Mouse (Mus musculus) hindbrain, embryonic 12.5 days (tissue): Measurements from ENCODE around the gene Anks1b. TPM values are rescaled to one million over a fixed set of nuclear protein-coding genes. Genes with fewer than 3 reads are reported as not detected.

Experiments used
- ATAC-seq: fragments of 200-750 bp; cut with Nextera tagmentation; 2 replicates; pipeline ENCODE4 v1.8.0; 2017; ENCODE audit warnings: moderate TSS enrichment; ENCODE audit not compliant: low FRiP score
- H3K27ac ChIP-seq: fragments of 300-500 bp; sonication (generic); 2 replicates; pipeline ENCODE4 v1.5.1; 2016; ENCODE audit warnings: mild to moderate bottlenecking
- H3K27me3 ChIP-seq: fragments of 300-500 bp; sonication (generic); 2 replicates; pipeline ENCODE4 v1.6.1; 2016; ENCODE audit warnings: mild to moderate bottlenecking
- H3K36me3 ChIP-seq: fragments of 300-500 bp; sonication (generic); 2 replicates; pipeline ENCODE4 v1.6.1; 2016; ENCODE audit warnings: mild to moderate bottlenecking
- H3K4me1 ChIP-seq: fragments of 300-500 bp; sonication (generic); 2 replicates; pipeline ENCODE4 v1.6.1; 2016
- H3K4me2 ChIP-seq: fragments of 300-500 bp; sonication (generic); replicated peaks from 2 replicates; pipeline ENCODE4 v1.6.1; 2016; ENCODE audit warnings: mild to moderate bottlenecking
- H3K4me3 ChIP-seq: fragments of 300-500 bp; sonication (generic); 2 replicates; pipeline ENCODE4 v1.5.1; 2016; ENCODE audit warnings: mild to moderate bottlenecking
- H3K9ac ChIP-seq: fragments of 300-500 bp; sonication (generic); 2 replicates; pipeline ENCODE4 v1.6.1; 2016; ENCODE audit warnings: mild to moderate bottlenecking, moderate library complexity
- H3K9me3 ChIP-seq: fragments of 300-500 bp; sonication (generic); replicated peaks from 2 replicates; pipeline ENCODE4 v1.6.1; 2016; ENCODE audit warnings: mild to moderate bottlenecking
- WGBS: fragments of 180-500 bp; shearing (Covaris S2); methylation state at CpG from one replicate; pipeline ENCODE4 v1.1.7; 2016; 5-methylcytosine and 5-hydroxymethylcytosine counted together
- polyA plus RNA-seq: library from polyadenylated mRNA; unstranded; fragments of >200 nt; fragmentation: Nextera tagmentation; extraction: Ambion mirVana; gene quantifications from 2 replicates; pipeline ENCODE4 v1.2.1, GENCODE M21; 2016

Anks1b gene
- polyA plus RNA-seq, 1 experiment from 2014 or later = 26.1 TPM

GRCm38 (mm10) chr10:90670291-90670690 is 797.0 kb downstream of the Anks1b start:
- WGBS = 95% methylated on average over 3 of the region's 3 CpGs
- Histone ChIP-seq H3K9me3 (no peaks in the 10 kb centered on the region), H3K4me2 (no peak overlapping the region), H3K36me3 (no peaks in the 10 kb centered on the region), H3K4me1 (no peaks in the 10 kb centered on the region), H3K27ac (no peak overlapping the region), H3K27me3 (no peaks in the 10 kb centered on the region), H3K9ac (no peak overlapping the region), H3K4me3 (no peak overlapping the region)
- no peak for ATAC-seq

- no peak overlapping the region for H3K9ac ChIP-seq
- no peak; the same call in 1 of the 2 replicates for ATAC-seq
- no peaks in the 10 kb centered on the region for H3K4me1 ChIP-seq
- no peak overlapping the region for H3K4me2 ChIP-seq
- H3K27me3 ChIP-seq = no peaks in the 10 kb centered on the region
- H3K9me3 ChIP-seq = no peaks in the 10 kb centered on the region
- 92% methylated on average over 3 of the region's 3 CpGs for WGBS
- H3K36me3 ChIP-seq = no peaks in the 10 kb centered on the region
- no peak overlapping the region for H3K27ac ChIP-seq
- no peak overlapping the region for H3K4me3 ChIP-seq
Measured at GRCm38 (mm10) chr10:90672135-90672534, 798.8 kb downstream of the Anks1b start.

GRCm38 (mm10) chr10:90674362-90674761 is 801.1 kb downstream of the Anks1b start:
- WGBS = 82% methylated on average over 10 of the region's 10 CpGs
- no peak overlapping the region for H3K4me3 ChIP-seq
- no peak overlapping the region for H3K27ac ChIP-seq
- no peaks in the 10 kb centered on the region for H3K4me1 ChIP-seq
- no peaks in the 10 kb centered on the region for H3K27me3 ChIP-seq
- H3K9ac ChIP-seq = no peak overlapping the region
- H3K4me2 ChIP-seq = no peak overlapping the region
- no peak for ATAC-seq
- no peaks in the 10 kb centered on the region for H3K36me3 ChIP-seq
- H3K9me3 ChIP-seq = no peaks in the 10 kb centered on the region

GRCm38 (mm10) chr10:90677421-90677820 is 804.1 kb downstream of the Anks1b start:
- no peaks in the 10 kb centered on the region for H3K4me1 ChIP-seq
- 85% methylated on average over 3 of the region's 3 CpGs for WGBS

GRCm38 (mm10) chr10:90679713-90680470 is 806.6 kb downstream of the Anks1b start:
- no peak overlapping the region for H3K9ac ChIP-seq
- no peak for ATAC-seq
- H3K4me1 ChIP-seq = no peaks in the 10 kb centered on the region
- H3K9me3 ChIP-seq = no peaks in the 10 kb centered on the region
- H3K27ac ChIP-seq = no peak overlapping the region
- no peaks in the 10 kb centered on the region for H3K27me3 ChIP-seq
- H3K4me2 ChIP-seq = no peak overlapping the region
- H3K4me3 ChIP-seq = no peak overlapping the region
- H3K36me3 ChIP-seq = no peaks in the 10 kb centered on the region
- 85% methylated on average over 10 of the region's 10 CpGs for WGBS

More at GRCm38 (mm10) chr10:90677421-90677820, 804.1 kb downstream of the Anks1b start:
- Histone ChIP-seq H3K9me3 (no peaks in the 10 kb centered on the region), H3K27me3 (no peaks in the 10 kb centered on the region), H3K36me3 (no peaks in the 10 kb centered on the region), H3K9ac (no peak overlapping the region), H3K4me3 (no peak overlapping the region), H3K4me2 (no peak overlapping the region), H3K27ac (no peak overlapping the region)
- no peak for ATAC-seq

- ATAC-seq = no peak
- Histone ChIP-seq H3K27me3 (no peaks in the 10 kb centered on the region), H3K4me3 (no peak overlapping the region), H3K27ac (no peak overlapping the region), H3K4me1 (peaks cover 3% of the 10 kb centered on the region; the same call in 1 of the 2 replicates), H3K36me3 (no peaks in the 10 kb centered on the region), H3K9ac (no peak overlapping the region), H3K4me2 (no peak overlapping the region), H3K9me3 (no peaks in the 10 kb centered on the region)
- WGBS = 42% methylated on average over 3 of the region's 3 CpGs
Measured at GRCm38 (mm10) chr10:90683813-90684212, 810.5 kb downstream of the Anks1b start.

- H3K4me3 ChIP-seq = no peak overlapping the region
- H3K27ac ChIP-seq = no peak overlapping the region
- H3K9ac ChIP-seq = no peak overlapping the region
- no peak for ATAC-seq
- H3K4me1 ChIP-seq = peaks cover 6% of the 10 kb centered on the region; the same call in 1 of the 2 replicates
- no peak overlapping the region for H3K4me2 ChIP-seq
- H3K9me3 ChIP-seq = no peaks in the 10 kb centered on the region
- H3K36me3 ChIP-seq = no peaks in the 10 kb centered on the region
- WGBS = 72% methylated on average over 4 of the region's 4 CpGs
- H3K27me3 ChIP-seq = no peaks in the 10 kb centered on the region
Measured at GRCm38 (mm10) chr10:90685367-90685766, 812.1 kb downstream of the Anks1b start.

- 86% methylated on average over 5 of the region's 5 CpGs for WGBS
- Histone ChIP-seq H3K27ac (no peak overlapping the region), H3K9me3 (no peaks in the 10 kb centered on the region), H3K27me3 (no peaks in the 10 kb centered on the region), H3K4me3 (no peak overlapping the region), H3K9ac (no peak overlapping the region), H3K4me1 (peaks cover 6% of the 10 kb centered on the region; the same call in 1 of the 2 replicates), H3K4me2 (no peak overlapping the region), H3K36me3 (no peaks in the 10 kb centered on the region)
- ATAC-seq = no peak
Measured at GRCm38 (mm10) chr10:90688153-90688552, 814.8 kb downstream of the Anks1b start.

GRCm38 (mm10) chr10:90688696-90689252 is 815.5 kb downstream of the Anks1b start:
- no peak overlapping the region for H3K4me2 ChIP-seq
- WGBS = 67% methylated on average over 13 of the region's 13 CpGs

GRCm38 (mm10) chr10:90689854-90690513 is 816.7 kb downstream of the Anks1b start:
- 58% methylated on average over 11 of the region's 11 CpGs for WGBS
- Histone ChIP-seq H3K27ac (no peak overlapping the region), H3K4me2 (no peak overlapping the region), H3K4me1 (peaks cover 6% of the 10 kb centered on the region; the same call in 1 of the 2 replicates), H3K27me3 (no peaks in the 10 kb centered on the region), H3K9ac (no peak overlapping the region), H3K9me3 (no peaks in the 10 kb centered on the region), H3K4me3 (no peak overlapping the region), H3K36me3 (no peaks in the 10 kb centered on the region)
- no peak for ATAC-seq

More at GRCm38 (mm10) chr10:90688696-90689252, 815.5 kb downstream of the Anks1b start:
- ATAC-seq = no peak
- Histone ChIP-seq H3K9ac (no peak overlapping the region), H3K4me3 (no peak overlapping the region), H3K27me3 (no peaks in the 10 kb centered on the region), H3K36me3 (no peaks in the 10 kb centered on the region), H3K27ac (no peak overlapping the region), H3K9me3 (no peaks in the 10 kb centered on the region), H3K4me1 (peaks cover 6% of the 10 kb centered on the region; the same call in 1 of the 2 replicates)

- no peak overlapping the region for H3K4me3 ChIP-seq
- no peak for ATAC-seq
- H3K9ac ChIP-seq = no peak overlapping the region
- WGBS = 79% methylated on average over 5 of the region's 5 CpGs
- peaks cover 15% of the 10 kb centered on the region; the same call in 1 of the 2 replicates for H3K4me1 ChIP-seq
- no peak overlapping the region for H3K27ac ChIP-seq
- no peak overlapping the region for H3K4me2 ChIP-seq
- no peaks in the 10 kb centered on the region for H3K9me3 ChIP-seq
- no peaks in the 10 kb centered on the region for H3K36me3 ChIP-seq
- no peaks in the 10 kb centered on the region for H3K27me3 ChIP-seq
Measured at GRCm38 (mm10) chr10:90696687-90697086, 823.4 kb downstream of the Anks1b start.

- H3K4me2 ChIP-seq = no peak overlapping the region
- ATAC-seq = no peak
- no peaks in the 10 kb centered on the region for H3K9me3 ChIP-seq
- no peak overlapping the region for H3K4me3 ChIP-seq
- 42% methylated on average over 8 of the region's 8 CpGs for WGBS
- H3K4me1 ChIP-seq = peaks cover 15% of the 10 kb centered on the region; the same call in 1 of the 2 replicates
- H3K36me3 ChIP-seq = no peaks in the 10 kb centered on the region
- H3K27ac ChIP-seq = no peak overlapping the region
- H3K27me3 ChIP-seq = no peaks in the 10 kb centered on the region
- H3K9ac ChIP-seq = no peak overlapping the region
Measured at GRCm38 (mm10) chr10:90697413-90697812, 824.1 kb downstream of the Anks1b start.
